Mouse (Mus musculus) left cerebral cortex, adult 8-10 months (tissue): ENCODE data around the gene Kif5c. TPM values are rescaled to one million over a fixed set of nuclear protein-coding genes. Genes with fewer than 3 reads are reported as not detected.

ENCODE experiments used
- DNase-seq, 2 experiments: peaks; one replicate each; pipeline ENCODE4 v3.0.0; 2022; ENCODE audit warnings: low spot score in 2 of 2
- total RNA-seq, 4 experiments: library from RNA; stranded (reverse); gene quantifications; 2 replicates each; pipeline ENCODE4 v1.2.4; 2022

Kif5c gene
- total RNA-seq, 4 experiments from 2014 or later: 526 to 565 (median 546) TPM

DNA sequence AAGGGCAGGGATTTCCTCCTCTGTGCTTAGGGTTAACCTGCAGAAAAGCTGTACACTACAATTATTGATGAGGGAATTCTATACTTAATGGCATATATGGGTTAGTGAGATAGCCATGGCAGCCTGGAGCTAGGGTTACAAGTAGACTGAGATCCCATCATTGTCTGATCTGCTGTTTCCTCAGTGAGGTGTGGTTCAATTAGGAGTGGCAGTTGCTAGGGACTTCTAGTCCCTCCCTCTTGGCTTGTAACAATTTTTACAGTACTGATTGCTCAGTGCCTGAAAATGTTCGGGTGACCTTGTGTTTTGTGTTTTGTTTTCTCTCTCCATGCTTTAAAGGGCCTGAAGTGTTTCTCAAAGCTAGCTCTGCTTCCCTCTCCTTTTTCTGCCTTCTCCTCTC lies 2.1 kb downstream of the Kif5c start:
- DNase-seq: no peak

DNA sequence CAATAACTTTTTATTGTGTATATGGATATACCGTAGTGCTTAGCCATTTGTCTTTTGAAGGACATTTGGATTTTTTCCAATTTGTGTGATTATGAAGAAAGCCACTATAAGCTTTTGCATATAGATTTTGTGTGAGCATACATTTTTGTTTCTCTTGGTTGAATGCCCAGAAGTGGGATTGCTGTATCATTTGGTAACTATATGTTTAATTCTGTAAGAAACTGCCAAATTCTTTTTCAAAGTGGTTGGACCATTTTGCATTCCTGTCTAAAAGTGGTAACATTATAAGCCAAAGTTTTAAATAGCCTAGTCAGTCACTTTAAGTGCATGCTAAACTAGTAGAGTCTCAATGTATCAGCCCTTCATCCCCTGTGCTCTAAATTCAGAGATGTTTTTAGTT lies 6.5 kb downstream of the Kif5c start:
- no peak for DNase-seq

DNA sequence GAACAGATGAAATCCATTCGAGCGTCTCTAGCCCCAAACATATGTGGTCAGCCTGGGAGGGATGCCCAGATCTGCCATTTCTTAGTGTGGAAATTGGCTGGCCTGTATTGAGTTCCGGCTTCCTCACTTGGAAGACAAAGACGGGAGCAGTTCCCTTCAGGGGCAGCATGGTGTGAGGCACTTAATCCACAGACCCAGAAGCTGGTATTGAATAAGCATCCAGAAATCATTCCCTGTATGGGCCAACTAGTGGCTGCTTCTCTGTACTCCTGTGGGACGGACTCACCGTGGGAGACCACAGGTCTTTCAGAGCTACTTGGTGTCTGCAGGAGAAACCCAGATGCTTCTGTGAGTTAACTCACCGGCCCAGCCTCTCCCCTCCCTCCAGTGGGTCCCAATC lies 8.5 kb downstream of the Kif5c start:
- DNase-seq: no peak

GRCm38 (mm10) chr2:49628094-49628705 lies 9.1 kb downstream of the Kif5c start:
- no peak for DNase-seq

GRCm38 (mm10) chr2:49629181-49629580 lies 10.1 kb downstream of the Kif5c start:
- DNase-seq: no peak

DNA sequence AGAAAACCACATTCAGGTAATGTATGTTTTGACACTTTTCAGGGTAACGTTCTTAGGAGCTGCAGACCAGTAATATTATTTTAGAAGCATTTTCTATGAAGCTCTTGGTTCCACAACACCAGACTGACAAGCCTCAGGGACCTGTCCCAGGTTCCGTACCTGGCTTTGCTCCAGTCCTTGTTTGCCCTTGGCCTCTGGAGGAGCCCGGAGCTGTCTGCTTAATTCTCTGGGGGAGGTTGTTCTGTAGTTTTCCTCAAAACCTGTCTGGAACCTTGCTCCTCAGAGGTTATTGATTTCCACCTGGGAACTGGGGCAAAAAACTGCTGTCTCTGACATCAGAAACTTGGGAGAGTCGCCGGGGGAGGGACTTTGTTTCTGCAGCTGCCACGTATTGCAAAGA lies 11.5 kb downstream of the Kif5c start:
- no peak for DNase-seq

- DNase-seq: no peak
Measured at GRCm38 (mm10) chr2:49633231-49633630, 14.1 kb downstream of the Kif5c start.

GRCm38 (mm10) chr2:49642761-49643160 lies 23.7 kb downstream of the Kif5c start:
- no peak for DNase-seq

DNA sequence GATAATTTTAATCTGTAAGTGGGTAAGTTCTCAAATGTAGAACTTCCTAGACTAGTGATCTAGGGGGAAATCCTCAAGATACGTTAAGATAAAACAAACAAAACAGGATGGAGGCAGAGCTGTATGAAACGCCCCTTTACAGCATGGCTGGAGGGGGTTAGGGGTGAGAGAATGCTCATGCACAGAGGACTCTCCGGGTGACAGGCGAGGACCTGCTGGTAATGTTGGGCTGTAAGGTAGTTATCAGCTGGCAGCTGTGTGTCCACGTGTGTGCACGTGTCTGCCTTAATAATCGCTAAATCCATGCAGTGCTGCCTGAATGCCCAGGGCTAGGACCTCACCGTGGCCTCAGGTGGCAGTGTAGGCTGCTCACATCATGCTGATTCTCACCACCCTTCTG lies 24.7 kb downstream of the Kif5c start:
- DNase-seq: no peak

GRCm38 (mm10) chr2:49647591-49647990 lies 28.5 kb downstream of the Kif5c start:
- DNase-seq: no peak

DNA sequence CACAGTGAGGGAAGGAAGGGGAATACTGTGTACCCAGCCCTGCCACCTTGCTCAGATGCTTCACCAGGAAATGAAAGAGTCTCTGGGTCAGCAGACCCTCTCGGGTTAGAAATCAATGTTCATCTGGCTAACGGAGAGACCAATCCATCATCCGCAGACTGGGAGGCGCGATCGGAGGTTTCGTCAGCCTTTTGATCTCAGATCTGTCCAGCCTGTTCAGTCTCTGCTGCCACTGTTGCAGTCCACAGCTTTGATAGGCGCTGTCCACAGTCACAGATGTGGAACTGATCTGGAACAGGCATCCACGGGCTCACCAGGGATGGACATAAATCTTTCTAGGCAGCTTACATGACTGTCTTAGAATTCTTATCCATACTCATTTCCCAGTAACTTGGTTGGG lies 29.2 kb downstream of the Kif5c start:
- no peak for DNase-seq

DNA sequence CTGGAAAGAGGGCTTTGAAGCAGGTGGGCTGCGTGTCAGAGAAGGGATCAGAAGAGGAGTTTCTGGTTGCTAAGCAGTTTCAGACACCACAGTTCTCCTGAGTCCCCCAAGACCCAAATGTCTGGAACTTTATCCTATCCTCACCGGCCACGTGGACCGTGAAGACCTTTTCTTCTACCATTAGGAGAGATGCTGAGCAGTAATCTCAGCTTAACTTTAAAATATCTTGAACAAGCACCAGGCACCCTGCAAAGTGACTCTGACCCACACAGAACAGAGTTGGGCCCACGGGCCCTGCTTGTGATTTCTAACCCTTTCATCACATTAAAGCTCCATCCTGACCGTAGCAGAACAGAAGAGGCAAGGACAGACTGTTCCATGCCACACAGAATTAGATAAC lies 29.7 kb downstream of the Kif5c start:
- no peak for DNase-seq

DNA sequence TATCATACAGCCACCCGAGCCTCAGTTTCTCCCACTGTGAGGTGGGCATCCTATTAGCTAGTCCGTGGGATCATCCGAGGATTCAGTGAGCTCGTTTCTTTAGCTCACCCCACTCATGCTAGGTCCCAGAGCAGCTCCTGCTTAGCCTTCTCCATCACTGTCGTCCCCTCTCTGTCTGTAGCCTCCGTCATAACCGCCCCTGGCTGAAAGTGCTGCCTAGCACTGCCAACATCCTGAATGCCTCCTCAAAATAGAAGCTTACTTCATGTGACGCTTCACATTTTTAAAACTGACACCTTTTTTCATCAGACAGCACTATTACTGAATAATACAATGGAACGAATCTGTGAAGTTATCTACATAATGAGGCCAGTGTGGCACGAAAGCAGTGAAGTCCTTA lies 30.1 kb downstream of the Kif5c start:
- no peak for DNase-seq

DNA sequence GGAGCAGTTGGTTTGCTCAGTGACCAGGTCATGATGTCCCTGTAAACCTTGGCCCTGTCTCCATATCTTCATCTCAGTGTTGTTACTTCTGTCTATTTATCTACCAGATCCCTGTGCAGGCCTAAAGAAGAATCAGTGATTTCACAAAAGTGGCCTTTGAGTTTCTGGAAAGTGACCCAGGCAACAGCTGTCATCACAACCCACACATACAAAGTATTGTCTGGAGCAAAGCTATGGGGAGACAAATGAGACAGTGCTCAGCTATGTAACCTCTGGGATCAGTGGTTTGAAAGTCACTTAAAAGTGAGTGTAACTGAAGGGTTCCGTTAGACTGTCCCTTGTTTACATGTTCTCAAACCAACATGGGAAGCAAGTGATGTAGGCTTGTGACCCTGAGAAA lies 32.6 kb downstream of the Kif5c start:
- no peak for DNase-seq

DNA sequence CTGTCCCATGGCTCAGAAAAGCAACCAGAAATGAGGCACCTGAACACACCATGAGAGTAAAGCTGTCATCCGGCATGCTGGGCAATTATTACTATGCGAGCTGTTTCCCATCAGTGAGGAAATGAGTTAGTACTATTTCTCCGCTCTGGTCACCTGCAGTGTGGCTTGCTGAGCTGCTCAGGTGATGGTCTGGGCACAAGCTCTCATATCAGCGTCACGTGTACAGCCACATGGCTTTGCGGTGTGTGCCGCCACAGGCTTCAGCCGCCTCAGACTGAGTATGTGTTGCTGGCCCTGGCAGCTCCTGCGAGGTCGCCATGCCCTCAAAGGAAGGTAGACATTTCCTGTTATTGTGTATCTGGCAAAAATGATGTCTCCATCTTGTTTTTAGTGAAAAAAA lies 35.5 kb downstream of the Kif5c start:
- peak in 1 of 2 experiments; percentile 22 for DNase-seq

DNA sequence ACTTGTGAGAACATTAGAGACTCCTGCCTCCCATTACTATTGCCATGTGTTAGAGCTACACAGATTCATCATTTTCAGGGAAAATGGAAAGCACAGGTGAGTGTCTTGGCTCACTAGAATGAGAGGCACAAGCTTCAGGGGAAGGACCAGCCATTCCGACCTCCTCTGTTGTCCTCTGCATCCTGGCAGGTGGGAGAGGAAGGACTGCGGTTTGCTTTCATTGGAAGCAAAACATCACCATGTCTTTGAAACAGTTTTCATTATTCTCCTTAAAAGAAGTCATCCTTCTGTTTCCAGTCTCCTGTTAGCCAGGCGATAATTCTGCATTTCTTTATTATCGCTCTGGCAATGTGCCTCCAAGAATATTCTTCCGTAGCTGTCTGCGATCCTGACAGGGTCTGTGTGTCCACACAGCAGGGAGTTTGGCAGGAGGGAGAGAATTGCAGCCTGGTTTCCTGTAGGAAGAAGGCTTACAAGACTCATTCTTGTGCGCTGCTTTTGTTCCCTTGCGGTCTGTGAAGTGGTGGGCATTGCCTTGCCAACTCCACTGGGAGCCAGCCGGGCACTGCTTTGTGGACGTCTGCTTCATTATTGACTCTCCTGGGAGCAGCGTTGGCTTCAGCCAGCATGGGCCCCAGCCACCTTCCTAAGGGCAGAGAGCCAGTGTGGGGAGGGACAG lies 36.2 kb downstream of the Kif5c start:
- DNase-seq: peak in 1 of 2 experiments; percentile 2

GRCm38 (mm10) chr2:49655874-49656195 lies 36.7 kb downstream of the Kif5c start:
- no peak for DNase-seq

DNA sequence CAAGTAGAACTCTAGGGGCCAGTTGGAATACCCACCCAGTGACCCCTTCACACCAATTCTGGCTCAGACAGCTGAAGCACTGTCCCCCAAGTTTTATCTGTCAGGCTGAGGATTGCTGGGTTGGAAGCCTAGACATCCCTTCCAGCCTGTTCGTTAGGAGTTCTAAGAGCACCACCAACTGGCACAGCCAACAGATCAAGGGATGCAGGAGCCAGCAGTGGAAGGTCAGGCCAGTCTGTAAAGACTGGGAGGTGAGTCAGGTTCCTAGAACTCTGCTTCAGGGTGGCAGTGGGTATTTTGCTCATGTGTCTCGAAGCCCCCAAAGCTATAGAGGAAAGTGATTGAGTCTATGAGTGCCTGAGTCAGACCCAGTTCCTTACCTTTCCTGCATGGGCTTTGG lies 37.9 kb downstream of the Kif5c start:
- DNase-seq: no peak

DNA sequence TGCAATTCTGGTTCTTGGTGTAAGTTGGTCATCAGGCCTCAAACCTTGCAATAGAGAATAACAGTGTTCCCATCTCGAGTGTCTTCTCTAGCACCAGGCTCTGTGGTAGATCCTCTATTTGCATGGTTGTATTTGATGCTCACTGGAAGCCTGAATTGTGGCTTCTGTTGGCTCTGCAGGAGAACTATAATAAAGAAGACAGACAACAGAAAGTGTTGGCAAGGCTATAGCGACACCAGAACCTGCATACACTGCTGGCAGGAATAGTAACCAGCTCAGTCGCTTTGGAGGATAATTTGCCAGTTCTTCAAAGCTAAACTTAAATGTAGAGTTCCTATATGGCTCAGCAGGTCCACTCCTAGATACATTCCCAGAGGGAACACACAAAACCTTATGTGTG lies 38.6 kb downstream of the Kif5c start:
- no peak for DNase-seq

DNA sequence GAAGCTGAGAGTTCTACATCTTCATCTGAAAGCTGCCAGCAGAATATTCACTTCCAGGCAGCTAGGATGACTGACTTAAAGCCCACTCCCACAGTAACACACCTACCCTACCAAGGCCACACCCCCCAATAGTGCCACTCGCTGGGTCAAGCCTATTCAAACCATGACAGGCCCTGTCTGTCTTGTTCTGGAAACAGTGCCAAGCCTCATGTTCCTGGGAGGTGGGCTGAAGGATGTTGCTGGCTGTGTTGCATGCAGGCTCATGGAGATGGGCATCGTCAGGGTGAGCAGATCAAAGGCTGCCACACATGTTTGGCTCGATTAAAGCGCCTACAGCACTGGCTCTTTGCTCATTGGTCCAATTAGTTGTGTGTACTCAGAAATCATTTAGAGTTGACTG lies 39.9 kb downstream of the Kif5c start:
- no peak for DNase-seq

DNA sequence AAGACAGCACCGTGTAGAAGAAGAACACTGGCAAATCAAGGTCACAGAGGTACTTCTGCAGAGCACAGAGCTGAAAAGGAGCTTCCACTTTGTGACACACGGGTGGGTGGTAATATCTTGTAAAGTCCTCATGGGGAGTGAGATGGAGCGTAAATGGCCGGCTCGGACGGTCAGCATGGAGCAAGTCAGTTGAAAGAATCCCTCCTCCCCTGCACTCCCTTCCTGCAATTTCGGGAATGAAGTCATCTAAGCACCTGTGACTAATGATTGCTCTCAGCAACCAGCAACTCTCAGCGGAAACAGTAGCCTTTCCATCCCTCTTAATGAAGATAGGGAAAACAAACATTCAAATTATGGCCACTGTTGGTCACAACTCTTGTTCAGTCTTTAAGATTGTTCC lies 40.9 kb downstream of the Kif5c start:
- DNase-seq: no peak

DNA sequence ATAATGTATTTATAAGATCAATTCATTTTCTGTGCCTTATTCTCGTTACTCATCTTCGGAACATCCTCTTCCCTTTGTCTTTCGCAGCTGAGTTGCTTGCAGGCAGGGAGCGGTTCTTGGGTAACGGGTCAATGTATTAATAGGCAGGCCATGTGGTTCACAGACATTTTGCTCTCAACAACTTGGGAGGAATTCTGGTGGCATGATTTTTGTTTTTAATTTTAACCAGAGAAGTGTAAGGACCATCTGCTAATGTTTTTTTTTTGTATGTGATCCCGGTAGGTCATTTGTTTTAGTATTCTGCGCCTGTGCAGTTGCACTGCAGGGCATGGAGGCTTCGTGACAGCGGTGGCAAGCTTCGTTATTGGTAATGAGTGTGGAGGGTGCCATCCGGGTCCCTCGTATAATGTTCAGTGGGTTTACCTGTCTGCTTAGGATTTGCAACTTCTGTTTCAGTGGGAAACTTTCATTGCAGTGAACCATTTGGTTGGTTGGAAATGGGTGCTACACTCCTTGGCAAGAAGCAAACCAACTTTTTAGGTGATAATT lies 41.4 kb downstream of the Kif5c start:
- no peak for DNase-seq

DNA sequence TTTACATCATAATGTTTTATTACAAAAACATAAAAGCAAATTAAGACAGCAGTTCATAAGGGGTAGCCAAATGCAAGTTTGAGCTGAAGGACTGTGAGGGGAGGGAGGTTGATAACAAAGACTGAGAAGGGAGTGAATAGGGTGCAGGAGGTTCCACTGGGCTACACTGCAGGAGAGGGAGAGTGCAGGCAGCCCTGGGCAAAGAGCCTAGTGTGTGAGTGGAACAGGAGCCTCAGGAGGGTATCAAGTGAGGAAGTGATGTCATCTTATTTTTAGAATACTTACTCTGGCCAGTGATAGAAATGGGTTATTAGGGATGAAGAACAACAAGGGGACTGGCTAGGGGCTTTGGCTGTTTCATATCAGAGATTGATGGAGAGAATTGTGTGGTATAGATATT lies 42.2 kb downstream of the Kif5c start:
- no peak for DNase-seq
